Comparison of ENCODE assay signal across 8 mouse cellular contexts in the genomic region with DNA sequence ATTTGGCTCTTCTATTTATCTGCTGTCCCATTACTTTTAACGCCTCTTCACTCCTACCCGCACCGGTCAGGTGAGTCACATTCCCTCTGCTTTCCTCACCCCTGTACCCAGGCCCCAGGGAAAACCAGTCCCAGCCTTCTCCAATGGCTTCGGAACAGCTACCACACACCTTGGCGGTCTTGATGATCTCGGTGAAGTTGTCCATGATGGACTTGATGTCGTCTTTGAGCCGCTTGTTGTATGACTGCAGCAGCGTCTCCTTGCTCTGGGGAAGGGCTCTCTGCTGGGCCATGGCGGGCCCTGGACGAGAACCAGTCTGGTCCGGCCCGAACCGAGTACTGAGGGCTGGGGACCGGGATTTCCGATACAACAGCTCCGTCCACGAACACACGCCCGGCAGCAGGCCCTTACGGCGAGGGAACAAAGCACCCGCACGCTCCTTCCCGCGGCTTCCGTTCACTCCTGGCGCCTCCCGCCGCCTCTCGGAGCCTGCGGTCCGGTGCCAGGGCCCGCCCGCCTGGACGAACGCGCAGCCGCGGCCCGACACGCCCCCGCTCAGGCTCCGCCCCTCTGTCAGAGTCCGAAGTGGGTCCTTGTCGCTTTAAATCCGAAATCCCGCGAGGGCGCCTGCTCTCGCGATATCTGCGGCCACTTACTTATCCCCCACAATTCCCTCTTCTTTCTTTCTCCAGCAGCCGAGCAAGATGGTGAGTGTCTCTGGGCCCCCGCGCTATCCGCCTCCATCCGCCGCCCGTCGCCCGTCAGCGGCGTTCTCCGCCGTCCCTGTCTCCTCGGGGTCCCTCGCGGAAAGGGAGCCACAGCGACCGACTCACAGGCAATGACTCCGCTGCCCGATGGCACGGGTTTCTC. TPM values are rescaled to one million over a fixed set of nuclear protein-coding genes. Genes with fewer than 3 reads are reported as not detected.
DNase-seq lines count a peak whose midpoint lies in the region; ATAC-seq and TF ChIP-seq lines count a peak whose summit lies in the region.

A gene (minus strand): TSS at position 554 of the 870 bp plus-strand sequence.
A gene (plus strand): TSS at position 641 of the 870 bp plus-strand sequence.

- H3K9ac ChIP-seq in hindbrain, embryonic 14.5 days: peak within 1 kb of the TSS; percentile 91

- under 1% methylated on average over 69 of the region's 74 CpGs for WGBS in hindbrain, embryonic 14.5 days

- no peak for TF ChIP-seq CTCF in Patski (IDR thresholded peaks at IDR 0.05)

- no peaks in the 10 kb centered on the region for H3K9me3 ChIP-seq in hindbrain, embryonic 14.5 days (ENCODE audit: control insufficient read depth, low read length)

- peak; percentile 79 for ATAC-seq in Patski
- peak; percentile 91 for ATAC-seq in hindbrain, embryonic 14.5 days (ENCODE audit: low FRiP score)

- DNase-seq in Patski (ENCODE audit: low read depth, low spot score): peak; percentile 92
- DNase-seq in cerebellum, postnatal 14 days: peak; percentile 100
- DNase-seq in frontal cortex, postnatal 25 days (ENCODE audit: low spot score in 2 of 2): peak; percentile 100
- DNase-seq in hindbrain, embryonic 14.5 days (ENCODE audit: low spot score): peak; percentile 100
- peak; percentile 99 for DNase-seq in layer of hippocampus, postnatal 36 days
- DNase-seq in lung, postnatal 36 days: peak; percentile 100
- DNase-seq in retina, postnatal 1 day: peak; percentile 99
- DNase-seq in urinary bladder, adult 18-20 months (ENCODE audit: low spot score in 2 of 2): peak; percentile 99 to 100

- CTCF ChIA-PET in Patski (lab: Charles Lee): no interaction called here

- H3K4me2 ChIP-seq in hindbrain, embryonic 14.5 days (replicated peaks): peak within 1 kb of the TSS; percentile 100

- POLR2A ChIA-PET in Patski (lab: Charles Lee): no interaction called here

- peaks cover 35% of the 10 kb centered on the region for H3K4me1 ChIP-seq in hindbrain, embryonic 14.5 days (replicated peaks; ENCODE audit: control insufficient read depth, insufficient read depth, low read length)

- peaks cover 67% of the 10 kb centered on the region for H3K36me3 ChIP-seq in hindbrain, embryonic 14.5 days (replicated peaks; ENCODE audit: control insufficient read depth, insufficient read depth)

- H3K27me3 ChIP-seq in Patski: no peaks in the 10 kb centered on the region
- H3K27me3 ChIP-seq in hindbrain, embryonic 14.5 days (ENCODE audit: control insufficient read depth, insufficient read depth, low read length): no peaks in the 10 kb centered on the region

- in situ Hi-C loops in Patski (cut with MboI; ENCODE audit: low pct_unique_long_range_greater_than_20kb): loop anchor here (25.0 kb wide), 1 partner anchor 473 kb away; a partner anchor contains a TSS

- peak within 1 kb of the TSS; percentile 78 for H3K4me3 ChIP-seq in hindbrain, embryonic 14.5 days (replicated peaks; ENCODE audit: low read length)

- peak within 1 kb of the TSS; percentile 91 for H3K27ac ChIP-seq in hindbrain, embryonic 14.5 days

RNA-seq across cellular contexts. Expression of the first gene that starts in this region (rescaled TPM):
- 47.1 TPM for polyA plus RNA-seq in Patski (2021)
- 113 TPM in 2 replicates for polyA plus RNA-seq in hindbrain, embryonic 14.5 days (2014; fragmentation: Nextera tagmentation; extraction: Ambion mirVana)
- total RNA-seq in layer of hippocampus, postnatal 36 days (2021): 10 to 100 TPM; 47.8 to 52.6 TPM

RNA-seq across cellular contexts. Expression of the second gene that starts in this region (rescaled TPM):
- 697 TPM for polyA plus RNA-seq in Patski (2021)
- polyA plus RNA-seq in hindbrain, embryonic 14.5 days (2014; fragmentation: Nextera tagmentation; extraction: Ambion mirVana): 439 and 494 TPM in 2 replicates
- total RNA-seq in layer of hippocampus, postnatal 36 days (2021): 100 to 1,000 TPM; 242 to 247 TPM

Comparison
In these comparisons a context has a peak if more than half of its experiments do, and no peak if none do; other contexts are left out.
1. Peak in every context shown above with its lines: DNase-seq, ATAC-seq, H3K4me3 ChIP-seq and H3K27ac ChIP-seq.